Mouse (Mus musculus) thymus, adult 2 months (tissue): Measurements from ENCODE around the gene Tom1l2.

ENCODE experiments used
- CTCF ChIP-seq: fragments of 200-500 bp; IDR thresholded peaks from 2 replicates; pipeline ENCODE4 v1.5.1; 2012; ENCODE audit warnings: mild to moderate bottlenecking, control low read depth, low read length, moderate library complexity, borderline replicate concordance; ENCODE audit not compliant: control insufficient read depth, poor library complexity, insufficient read depth; ENCODE audit errors: extremely low read depth
- POLR2A ChIP-seq: fragments of 200-500 bp; IDR thresholded peaks from 2 replicates; pipeline ENCODE4 v1.6.1; 2012; ENCODE audit warnings: mild to moderate bottlenecking, low read length, control low read depth, moderate library complexity; ENCODE audit not compliant: control insufficient read depth, poor library complexity, insufficient read depth; ENCODE audit errors: extremely low read depth

- TF ChIP-seq CTCF (no peak), POLR2A (no peak)
These were observed 157.6 kb downstream of the Tom1l2 start for GRCm38 (mm10) chr11:60195108-60195507.
